Mouse (Mus musculus) common myeloid progenitor, adult 5-6 weeks (primary cell): ENCODE data around the gene Bicd2. TPM values are rescaled to one million over a fixed set of nuclear protein-coding genes. Genes with fewer than 3 reads are reported as not detected.
A peak's percentile ranks its signal among the peaks of the same experiment; 100 is the strongest.

Source experiments
- ATAC-seq: replicated peaks from 2 replicates; pipeline ENCODE4 v1.8.0; 2016; ENCODE audit warnings: low read depth, mild to moderate bottlenecking, moderate TSS enrichment, inconsistent platforms; ENCODE audit not compliant: poor library complexity, severe bottlenecking
- total RNA-seq: library from RNA; stranded (forward); fragments of 200-1000, 187-1606 nt; gene quantifications from 2 replicates; pipeline ENCODE4 v1.2.3, GENCODE M21; 2017

Gene Bicd2
- total RNA-seq, result 20.4 and 24.3 TPM in 2 replicates

GRCm38 (mm10) chr13:49341012-49341830 lies at the start of gene Bicd2:
Gene Bicd2 (plus strand): TSS chr13:49341585.
- ATAC-seq, result peak; percentile 93

- peak; percentile 71 for ATAC-seq
These were observed 49.4 kb upstream of the Bicd2 start for GRCm38 (mm10) chr13:49291949-49292348.

- ATAC-seq, result no peak
These were observed 47.3 kb upstream of the Bicd2 start for GRCm38 (mm10) chr13:49294108-49294507.

- ATAC-seq, result no peak
These were observed 45.1 kb upstream of the Bicd2 start for GRCm38 (mm10) chr13:49296270-49296669.

GRCm38 (mm10) chr13:49298514-49299381 lies 42.6 kb upstream of the Bicd2 start:
- peak; percentile 79 for ATAC-seq

- no peak for ATAC-seq
These were observed 40.6 kb upstream of the Bicd2 start for GRCm38 (mm10) chr13:49300771-49301170.

GRCm38 (mm10) chr13:49306771-49307310 lies 34.5 kb upstream of the Bicd2 start:
- ATAC-seq, result peak; percentile 16

- ATAC-seq, result peak; percentile 59
These were observed 33.9 kb upstream of the Bicd2 start for GRCm38 (mm10) chr13:49307311-49307969.

GRCm38 (mm10) chr13:49308206-49308605 lies 33.2 kb upstream of the Bicd2 start:
- ATAC-seq, result no peak

GRCm38 (mm10) chr13:49308861-49309403 lies 32.5 kb upstream of the Bicd2 start:
- peak; percentile 62 for ATAC-seq

- ATAC-seq, result no peak
These were observed 31.9 kb upstream of the Bicd2 start for GRCm38 (mm10) chr13:49309501-49309900.

GRCm38 (mm10) chr13:49311642-49312041 lies 29.7 kb upstream of the Bicd2 start:
- no peak for ATAC-seq

GRCm38 (mm10) chr13:49316386-49317162 lies 24.8 kb upstream of the Bicd2 start:
- no peak for ATAC-seq

- ATAC-seq, result no peak
These were observed 23.9 kb upstream of the Bicd2 start for GRCm38 (mm10) chr13:49317508-49317907.

GRCm38 (mm10) chr13:49317914-49318313 lies 23.5 kb upstream of the Bicd2 start:
- ATAC-seq, result no peak

- ATAC-seq, result peak; percentile 67
These were observed 21.3 kb upstream of the Bicd2 start, which contains the start of gene Fgd3 for GRCm38 (mm10) chr13:49320040-49320439. Gene Fgd3 (minus strand): TSS chr13:49320311.

GRCm38 (mm10) chr13:49320514-49320913 lies 20.9 kb upstream of the Bicd2 start:
- ATAC-seq, result no peak

- peak; percentile 50 for ATAC-seq
These were observed 19.9 kb upstream of the Bicd2 start for GRCm38 (mm10) chr13:49321452-49321851.

- ATAC-seq, result peak; percentile 67
These were observed 19.2 kb upstream of the Bicd2 start for GRCm38 (mm10) chr13:49322169-49322568.
